ENCODE assay signal across 9 mouse cellular contexts in genomic region chr7:45833148-45833790, GRCm38 (mm10). TPM values are rescaled to one million over a fixed set of nuclear protein-coding genes. Genes with fewer than 3 reads are reported as not detected.
A peak's percentile ranks its signal among the peaks of the same experiment; 100 is the strongest.
DNase-seq lines count a peak whose midpoint lies in the region; ATAC-seq lines count a peak whose summit lies in the region.
"Had no signal": no experiment of that assay in that cellular context is flagged by ENCODE, and none has a peak within 500 bp of the region (broad histone marks: within the 10 kb centered on the region; RNA-seq: fewer than 3 reads in every experiment).

No protein-coding gene starts in this region.

- no peaks in the 10 kb centered on the region for H3K9me3 ChIP-seq in embryonic facial prominence, embryonic 10.5 days
- H3K9me3 ChIP-seq in hindbrain, embryonic 16.5 days (ENCODE audit: control insufficient read depth, low read length) = no peaks in the 10 kb centered on the region
- no peaks in the 10 kb centered on the region for H3K9me3 ChIP-seq in midbrain, embryonic 11.5 days (ENCODE audit: control insufficient read depth, low read length)

- H3K9ac ChIP-seq in hindbrain, embryonic 16.5 days (ENCODE audit: low read depth, low read length) = peak overlapping the region; percentile 45
- no peak overlapping the region for H3K9ac ChIP-seq in midbrain, embryonic 11.5 days (ENCODE audit: low read length)

- peak; percentile 13 for DNase-seq in layer of hippocampus, adult 11-12 months (ENCODE audit: low spot score)
- DNase-seq in layer of hippocampus, postnatal 25 days (ENCODE audit: extremely low spot score in 1 of 2, low spot score in 1 of 2) = no peak
- peak; percentile 52 for DNase-seq in embryonic facial prominence, embryonic 10.5 days (ENCODE audit: low spot score)
- DNase-seq in midbrain, embryonic 11.5 days (ENCODE audit: low spot score, missing footprints) = peak; percentile 82
- no peak for DNase-seq in MN1 (ENCODE audit: low spot score)
- no peak for DNase-seq in urinary bladder, postnatal 4 days (ENCODE audit: low spot score in 2 of 2)
- DNase-seq in frontal cortex, postnatal 36 days (ENCODE audit: low spot score in 2 of 2) = no peak

- H3K4me2 ChIP-seq in hindbrain, embryonic 16.5 days (ENCODE audit: low read length) = peak overlapping the region; percentile 45
- peak overlapping the region; percentile 31 for H3K4me2 ChIP-seq in midbrain, embryonic 11.5 days

- H3K4me1 ChIP-seq in embryonic facial prominence, embryonic 10.5 days = peaks cover 38% of the 10 kb centered on the region
- peaks cover 15% of the 10 kb centered on the region for H3K4me1 ChIP-seq in hindbrain, embryonic 16.5 days (ENCODE audit: control insufficient read depth, insufficient read depth, low read depth, low read length)
- H3K4me1 ChIP-seq in midbrain, embryonic 11.5 days (ENCODE audit: control insufficient read depth, insufficient read depth, low read length) = peaks cover 14% of the 10 kb centered on the region

- peaks cover 18% of the 10 kb centered on the region for H3K36me3 ChIP-seq in embryonic facial prominence, embryonic 10.5 days (replicated peaks)
- H3K36me3 ChIP-seq in hindbrain, embryonic 16.5 days (ENCODE audit: control insufficient read depth, insufficient read depth, low read length) = peaks cover 2% of the 10 kb centered on the region; the same call in 1 of the 2 replicates
- H3K36me3 ChIP-seq in midbrain, embryonic 11.5 days (ENCODE audit: control insufficient read depth, insufficient read depth, low read length) = 0 out of 2 replicates have a peak, but pooled peaks cover 3% of the 10 kb centered on the region

- no peak for ATAC-seq in hindbrain, embryonic 16.5 days
- no peak for ATAC-seq in midbrain, embryonic 11.5 days (ENCODE audit: low FRiP score)

- 2% methylated on average over 86 of the region's 86 CpGs for WGBS in embryonic facial prominence, embryonic 10.5 days
- WGBS in hindbrain, embryonic 16.5 days = 3% methylated on average over 58 of the region's 86 CpGs
- under 1% methylated on average over 85 of the region's 86 CpGs for WGBS in midbrain, embryonic 11.5 days

- peaks cover 71% of the 10 kb centered on the region for H3K27me3 ChIP-seq in embryonic facial prominence, embryonic 10.5 days (replicated peaks; ENCODE audit: low read depth, poor library complexity, severe bottlenecking)
- peaks cover 47% of the 10 kb centered on the region for H3K27me3 ChIP-seq in hindbrain, embryonic 16.5 days (replicated peaks; ENCODE audit: control insufficient read depth, insufficient read depth, low read length)
- peaks cover 44% of the 10 kb centered on the region for H3K27me3 ChIP-seq in midbrain, embryonic 11.5 days (ENCODE audit: control insufficient read depth, insufficient read depth, low read length)

- peak overlapping the region; percentile 30 for H3K27ac ChIP-seq in embryonic facial prominence, embryonic 10.5 days (replicated peaks)
- no peak overlapping the region for H3K27ac ChIP-seq in hindbrain, embryonic 16.5 days (ENCODE audit: low read depth, low read length)
- H3K27ac ChIP-seq in midbrain, embryonic 11.5 days (ENCODE audit: low read depth, low read length) = no peak overlapping the region

- peak overlapping the region; percentile 53 for H3K4me3 ChIP-seq in embryonic facial prominence, embryonic 10.5 days
- peak overlapping the region; percentile 35 for H3K4me3 ChIP-seq in hindbrain, embryonic 16.5 days (ENCODE audit: low read length)
- peak overlapping the region; percentile 18 for H3K4me3 ChIP-seq in midbrain, embryonic 11.5 days (ENCODE audit: low read depth, low read length)

RNA-seq across cellular contexts. Expression of gene Grwd1, which starts 2.5 kb away (rescaled TPM):
- total RNA-seq in layer of hippocampus, postnatal 25 days (2021) = 10 to 100 TPM; 20.0 to 20.8 TPM
- polyA plus RNA-seq in embryonic facial prominence, embryonic 10.5 days (2016; fragmentation: Nextera tagmentation; extraction: Ambion mirVana) = 127 and 132 TPM in 2 replicates
- 44.0 and 46.7 TPM in 2 replicates for polyA plus RNA-seq in hindbrain, embryonic 16.5 days (2015; fragmentation: Nextera tagmentation; extraction: Ambion mirVana)
- polyA plus RNA-seq in midbrain, embryonic 11.5 days (2014; fragmentation: Nextera tagmentation; extraction: Ambion mirVana) = 64.0 and 67.9 TPM in 2 replicates

RNA-seq across cellular contexts. Expression of gene Kcnj14, which starts 8.7 kb away (rescaled TPM):
- 1 to 10 TPM; 1.4 to 2.6 TPM for total RNA-seq in layer of hippocampus, postnatal 25 days (2021)
- polyA plus RNA-seq in embryonic facial prominence, embryonic 10.5 days (2016; fragmentation: Nextera tagmentation; extraction: Ambion mirVana) = 0.88 and 1.5 TPM in 2 replicates
- 1.2 TPM in 2 replicates for polyA plus RNA-seq in hindbrain, embryonic 16.5 days (2015; fragmentation: Nextera tagmentation; extraction: Ambion mirVana)
- 0.69 and 0.75 TPM in 2 replicates for polyA plus RNA-seq in midbrain, embryonic 11.5 days (2014; fragmentation: Nextera tagmentation; extraction: Ambion mirVana)

RNA-seq across cellular contexts. Expression of gene Cyth2, which starts 18.9 kb away (rescaled TPM):
- 100 to 1,000 TPM; 153 to 154 TPM for total RNA-seq in layer of hippocampus, postnatal 25 days (2021)
- polyA plus RNA-seq in embryonic facial prominence, embryonic 10.5 days (2016; fragmentation: Nextera tagmentation; extraction: Ambion mirVana) = 157 and 161 TPM in 2 replicates
- 243 TPM in 2 replicates for polyA plus RNA-seq in hindbrain, embryonic 16.5 days (2015; fragmentation: Nextera tagmentation; extraction: Ambion mirVana)
- polyA plus RNA-seq in midbrain, embryonic 11.5 days (2014; fragmentation: Nextera tagmentation; extraction: Ambion mirVana) = 224 and 225 TPM in 2 replicates

RNA-seq across cellular contexts. Expression of gene Kdelr1, which starts 39.3 kb away (rescaled TPM):
- total RNA-seq in layer of hippocampus, postnatal 25 days (2021) = 10 to 100 TPM; 74.9 to 75.2 TPM
- polyA plus RNA-seq in embryonic facial prominence, embryonic 10.5 days (2016; fragmentation: Nextera tagmentation; extraction: Ambion mirVana) = 30.4 and 36.6 TPM in 2 replicates
- polyA plus RNA-seq in hindbrain, embryonic 16.5 days (2015; fragmentation: Nextera tagmentation; extraction: Ambion mirVana) = 54.5 and 55.7 TPM in 2 replicates
- polyA plus RNA-seq in midbrain, embryonic 11.5 days (2014; fragmentation: Nextera tagmentation; extraction: Ambion mirVana) = 76.7 and 84.0 TPM in 2 replicates

RNA-seq across cellular contexts. Expression of gene Grin2d, which starts 44.9 kb away (rescaled TPM):
- total RNA-seq in layer of hippocampus, postnatal 25 days (2021) = 10 to 100 TPM; 11.2 to 12.7 TPM
- polyA plus RNA-seq in embryonic facial prominence, embryonic 10.5 days (2016; fragmentation: Nextera tagmentation; extraction: Ambion mirVana) = 0.09 and 0.20 TPM in 2 replicates
- 3.3 and 3.4 TPM in 2 replicates for polyA plus RNA-seq in hindbrain, embryonic 16.5 days (2015; fragmentation: Nextera tagmentation; extraction: Ambion mirVana)
- 0.14 and 0.17 TPM in 2 replicates for polyA plus RNA-seq in midbrain, embryonic 11.5 days (2014; fragmentation: Nextera tagmentation; extraction: Ambion mirVana)
- total RNA-seq: neutrophil, adult 5-6 weeks had no signal

Comparison
In these comparisons a context has a peak if more than half of its experiments do, and no peak if none do; other contexts are left out.
1. DNase-seq: peak in layer of hippocampus, adult 11-12 months (single experiment), embryonic facial prominence, embryonic 10.5 days (single experiment) and midbrain, embryonic 11.5 days (single experiment); none in layer of hippocampus, postnatal 25 days (0 of 2), MN1 (single experiment), urinary bladder, postnatal 4 days (0 of 2) and frontal cortex, postnatal 36 days (0 of 2).
2. Peak in every context shown above with its lines, with median percentiles within 50 percentile points of each other: H3K4me3 ChIP-seq.